Mouse (Mus musculus): ENCODE measurements around the gene 2810408A11Rik. TPM values are rescaled to one million over a fixed set of nuclear protein-coding genes. Genes with fewer than 3 reads are reported as not detected.
"Not testable (repeated sequence)": the region's sequence is repeated elsewhere in the genome, so short reads cannot be mapped to it uniquely, and the experiment has no call there.

Gene 2810408A11Rik
- total RNA-seq, 2 experiments from 2014 or later = 2.4 to 3.4 TPM

GRCm38 (mm10) chr11:69864138-69864860 lies 36.5 kb downstream of the 2810408A11Rik start:
- ATAC-seq (replicated peaks; ENCODE audit: low FRiP score, low TSS enrichment, poor library complexity, severe bottlenecking) = 0 out of 2 replicates have a peak, but pooled peaks have one; percentile 41

- not testable (repeated sequence) for ATAC-seq (replicated peaks; ENCODE audit: low FRiP score, low TSS enrichment, poor library complexity, severe bottlenecking)
These were observed 37.1 kb downstream of the 2810408A11Rik start for GRCm38 (mm10) chr11:69863729-69864128.

DNA sequence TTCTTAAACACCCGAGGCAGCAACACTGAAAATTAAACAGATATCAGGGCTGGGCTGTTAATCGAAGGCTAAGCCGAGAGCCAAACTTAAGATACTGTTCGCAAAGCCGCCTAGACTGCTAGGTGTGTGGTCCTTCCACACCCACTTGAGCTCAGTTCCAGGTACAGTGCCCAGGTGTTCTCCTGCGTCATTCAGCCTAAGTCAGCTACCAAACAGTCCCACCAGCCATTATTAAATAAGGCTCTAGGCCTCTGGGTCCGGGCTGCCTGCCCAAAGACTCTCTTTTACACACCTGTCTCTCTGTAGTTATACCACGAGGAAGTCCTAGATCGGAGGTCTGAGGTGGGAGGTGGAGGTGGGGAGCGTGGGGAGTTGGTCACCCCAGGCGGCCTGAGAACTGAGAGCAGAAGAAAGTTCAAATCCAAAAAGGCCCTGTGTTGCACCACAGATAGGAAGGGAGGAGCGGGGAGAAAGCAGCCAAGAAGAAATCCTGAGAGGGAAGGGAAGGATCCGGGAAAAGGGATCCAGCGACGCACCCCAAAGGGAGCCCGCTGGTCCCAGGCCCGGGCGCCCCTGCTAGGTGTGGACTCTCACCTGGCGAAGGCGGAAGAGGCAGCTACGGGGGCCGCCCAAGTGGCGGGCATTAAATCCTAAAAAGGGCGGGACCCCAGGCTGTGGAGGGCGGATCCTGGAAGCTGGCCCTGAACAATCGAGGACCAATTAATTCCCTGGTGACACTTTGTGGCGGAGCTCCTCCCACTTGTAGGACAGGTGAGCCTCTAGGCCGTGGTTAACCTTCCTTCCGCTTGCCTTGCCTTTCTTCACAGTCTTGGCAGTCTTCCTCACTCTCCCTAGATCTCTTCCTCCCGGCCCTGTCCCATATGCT lies 42.4 kb downstream of the 2810408A11Rik start, which contains the start of gene Tnk1:
TSS of gene Tnk1 (minus strand) at position 618 of the 886 bp plus-strand sequence.
- ATAC-seq (replicated peaks; ENCODE audit: low FRiP score, low TSS enrichment, poor library complexity, severe bottlenecking) = no peak

- ATAC-seq (replicated peaks; ENCODE audit: low FRiP score, low TSS enrichment, poor library complexity, severe bottlenecking) = 0 out of 2 replicates have a peak, but pooled peaks have one; percentile 21
These were observed 45.4 kb downstream of the 2810408A11Rik start for GRCm38 (mm10) chr11:69855347-69855746.

DNA sequence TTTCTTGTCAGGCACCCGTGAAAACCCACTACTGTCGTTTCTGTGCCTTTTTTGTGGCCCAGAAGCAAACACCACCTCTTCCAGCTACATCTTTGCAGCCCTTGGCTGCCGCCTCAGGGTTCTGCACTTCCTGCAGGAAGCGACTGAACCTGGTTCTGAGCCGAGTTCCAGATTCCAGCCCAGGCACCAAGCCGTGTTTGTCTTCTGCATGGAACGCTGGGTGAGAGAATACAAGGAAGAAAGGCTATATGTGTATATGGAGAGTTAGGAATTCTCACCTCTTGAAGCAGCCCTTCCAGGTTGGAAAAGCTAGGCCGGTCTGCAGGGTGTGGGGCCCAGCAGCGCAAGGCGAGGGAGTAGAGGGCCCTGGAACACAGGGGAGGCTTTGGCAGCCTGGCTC lies 46.1 kb downstream of the 2810408A11Rik start:
- ATAC-seq (replicated peaks; ENCODE audit: low FRiP score, low TSS enrichment, poor library complexity, severe bottlenecking) = no peak

GRCm38 (mm10) chr11:69853994-69854393 lies 46.8 kb downstream of the 2810408A11Rik start:
- ATAC-seq (replicated peaks; ENCODE audit: low FRiP score, low TSS enrichment, poor library complexity, severe bottlenecking) = peak; percentile 87

GRCm38 (mm10) chr11:69850754-69851153 lies 50.0 kb downstream of the 2810408A11Rik start:
- no peak for ATAC-seq (replicated peaks; ENCODE audit: low FRiP score, low TSS enrichment, poor library complexity, severe bottlenecking)

- ATAC-seq (replicated peaks; ENCODE audit: low FRiP score, low TSS enrichment, poor library complexity, severe bottlenecking) = no peak
These were observed 50.9 kb downstream of the 2810408A11Rik start for GRCm38 (mm10) chr11:69849884-69850283.

GRCm38 (mm10) chr11:69849128-69849527 lies 51.7 kb downstream of the 2810408A11Rik start:
- no peak for ATAC-seq (replicated peaks; ENCODE audit: low FRiP score, low TSS enrichment, poor library complexity, severe bottlenecking)

DNA sequence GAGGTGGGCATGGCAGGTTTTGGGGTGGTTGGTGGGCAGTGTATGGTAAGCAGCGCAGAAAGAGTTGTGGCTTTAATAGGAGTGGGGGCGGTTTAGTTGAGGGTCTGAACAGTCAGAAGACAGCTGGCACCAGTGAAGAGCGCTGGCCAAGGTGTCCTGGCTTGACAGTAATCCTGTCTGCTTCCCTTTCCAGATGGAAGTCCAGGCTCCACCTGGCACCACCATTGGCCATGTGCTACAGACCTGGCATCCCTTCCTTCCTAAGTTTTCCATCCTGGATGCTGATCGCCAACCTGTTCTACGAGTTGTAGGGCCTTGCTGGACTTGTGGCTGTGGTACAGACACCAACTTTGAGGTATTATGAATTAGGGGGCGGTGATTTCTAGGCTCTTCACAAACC lies 52.8 kb downstream of the 2810408A11Rik start:
- ATAC-seq (replicated peaks; ENCODE audit: low FRiP score, low TSS enrichment, poor library complexity, severe bottlenecking) = no peak

Other genes starting within 250 kb of the 2810408A11Rik start
Only the 30 nearest of the 40 such genes appear.
- gene Polr2a, start 142.3 kb downstream of the 2810408A11Rik start, total RNA-seq (2014; fragmentation: Nextera tagmentation) = 106 TPM in 2 replicates
- gene Polr2a, start 142.3 kb downstream of the 2810408A11Rik start, total RNA-seq (2017) = 11.9 and 26.6 TPM in 2 replicates
- gene Slc35g3, start 139.0 kb downstream of the 2810408A11Rik start, total RNA-seq (2014; fragmentation: Nextera tagmentation) = not detected in 2 replicates
- gene Slc35g3, start 139.0 kb downstream of the 2810408A11Rik start, total RNA-seq (2017) = not detected in 2 replicates
- 2.8 and 4.0 TPM in 2 replicates for gene Zbtb4, start 135.1 kb downstream of the 2810408A11Rik start, total RNA-seq (2014; fragmentation: Nextera tagmentation)
- gene Zbtb4, start 135.1 kb downstream of the 2810408A11Rik start, total RNA-seq (2017) = 1.1 and 2.1 TPM in 2 replicates
- 2.3 TPM in 1 of 2 replicates, not detected in the other for gene Chrnb1, start 105.0 kb downstream of the 2810408A11Rik start, total RNA-seq (2014; fragmentation: Nextera tagmentation)
- gene Chrnb1, start 105.0 kb downstream of the 2810408A11Rik start, total RNA-seq (2017) = 0.28 and 1.9 TPM in 2 replicates
- 0.57 and 0.63 TPM in 2 replicates for gene Fgf11, start 99.1 kb downstream of the 2810408A11Rik start, total RNA-seq (2014; fragmentation: Nextera tagmentation)
- gene Fgf11, start 99.1 kb downstream of the 2810408A11Rik start, total RNA-seq (2017) = 2.3 TPM in 1 of 2 replicates, not detected in the other
- gene Tmem102, start 95.4 kb downstream of the 2810408A11Rik start, total RNA-seq (2014; fragmentation: Nextera tagmentation) = not detected in 2 replicates
- gene Tmem102, start 95.4 kb downstream of the 2810408A11Rik start, total RNA-seq (2017) = not detected in 2 replicates
- gene Gm39566, start 85.7 kb downstream of the 2810408A11Rik start, total RNA-seq (2014; fragmentation: Nextera tagmentation) = not detected in 2 replicates
- gene Gm39566, start 85.7 kb downstream of the 2810408A11Rik start, total RNA-seq (2017) = not detected in 2 replicates
- gene Spem2, start 82.5 kb downstream of the 2810408A11Rik start, total RNA-seq (2014; fragmentation: Nextera tagmentation) = not detected in 2 replicates
- gene Spem2, start 82.5 kb downstream of the 2810408A11Rik start, total RNA-seq (2017) = not detected in 2 replicates
- not detected in 2 replicates for gene Spem1, start 78.8 kb downstream of the 2810408A11Rik start, total RNA-seq (2014; fragmentation: Nextera tagmentation)
- gene Spem1, start 78.8 kb downstream of the 2810408A11Rik start, total RNA-seq (2017) = not detected in 2 replicates
- gene Nlgn2, start 63.2 kb downstream of the 2810408A11Rik start, total RNA-seq (2014; fragmentation: Nextera tagmentation) = 7.9 and 8.3 TPM in 2 replicates
- 2.9 and 3.8 TPM in 2 replicates for gene Nlgn2, start 63.2 kb downstream of the 2810408A11Rik start, total RNA-seq (2017)
- 166 and 210 TPM in 2 replicates for gene Tmem256, start 62.5 kb downstream of the 2810408A11Rik start, total RNA-seq (2014; fragmentation: Nextera tagmentation)
- gene Tmem256, start 62.5 kb downstream of the 2810408A11Rik start, total RNA-seq (2017) = 64.8 and 66.7 TPM in 2 replicates
- gene Plscr3, start 54.6 kb downstream of the 2810408A11Rik start, total RNA-seq (2014; fragmentation: Nextera tagmentation) = 54.7 and 61.3 TPM in 2 replicates
- gene Plscr3, start 54.6 kb downstream of the 2810408A11Rik start, total RNA-seq (2017) = 14.5 and 14.8 TPM in 2 replicates
- 0.48 TPM in 1 of 2 replicates, not detected in the other for gene Tnk1, start 42.3 kb downstream of the 2810408A11Rik start, total RNA-seq (2014; fragmentation: Nextera tagmentation)
- gene Tnk1, start 42.3 kb downstream of the 2810408A11Rik start, total RNA-seq (2017) = 0.34 TPM in 1 of 2 replicates, not detected in the other
- not detected in 2 replicates for gene Tmem95, start 23.0 kb downstream of the 2810408A11Rik start, total RNA-seq (2014; fragmentation: Nextera tagmentation)
- gene Tmem95, start 23.0 kb downstream of the 2810408A11Rik start, total RNA-seq (2017) = not detected in 2 replicates
- gene Kctd11, start 19.6 kb downstream of the 2810408A11Rik start, total RNA-seq (2014; fragmentation: Nextera tagmentation) = 0.54 and 0.79 TPM in 2 replicates
- gene Kctd11, start 19.6 kb downstream of the 2810408A11Rik start, total RNA-seq (2017) = 1.3 TPM in 1 of 2 replicates, not detected in the other
- 52.7 and 59.4 TPM in 2 replicates for gene Acap1, start 5.4 kb downstream of the 2810408A11Rik start, total RNA-seq (2014; fragmentation: Nextera tagmentation)
- 40.3 and 55.2 TPM in 2 replicates for gene Acap1, start 5.4 kb downstream of the 2810408A11Rik start, total RNA-seq (2017)
- 31.7 and 51.2 TPM in 2 replicates for gene Neurl4, start 85 bp upstream of the 2810408A11Rik start, total RNA-seq (2014; fragmentation: Nextera tagmentation)
- 27.9 and 64.3 TPM in 2 replicates for gene Neurl4, start 85 bp upstream of the 2810408A11Rik start, total RNA-seq (2017)
- gene Gps2, start 12.9 kb upstream of the 2810408A11Rik start, total RNA-seq (2014; fragmentation: Nextera tagmentation) = 155 and 190 TPM in 2 replicates
- 53.7 and 106 TPM in 2 replicates for gene Gps2, start 12.9 kb upstream of the 2810408A11Rik start, total RNA-seq (2017)
- 1,285 and 1,514 TPM in 2 replicates for gene Eif5a, start 21.0 kb upstream of the 2810408A11Rik start, total RNA-seq (2014; fragmentation: Nextera tagmentation)
- 1,032 and 1,474 TPM in 2 replicates for gene Eif5a, start 21.0 kb upstream of the 2810408A11Rik start, total RNA-seq (2017)
- 2.2 TPM in 1 of 2 replicates, not detected in the other for gene Ybx2, start 34.8 kb upstream of the 2810408A11Rik start, total RNA-seq (2014; fragmentation: Nextera tagmentation)
- not detected in 2 replicates for gene Ybx2, start 34.8 kb upstream of the 2810408A11Rik start, total RNA-seq (2017)
- 0.15 and 5.2 TPM in 2 replicates for gene Slc2a4, start 47.2 kb upstream of the 2810408A11Rik start, total RNA-seq (2014; fragmentation: Nextera tagmentation)
- 0.19 and 0.88 TPM in 2 replicates for gene Slc2a4, start 47.2 kb upstream of the 2810408A11Rik start, total RNA-seq (2017)
- not detected in 2 replicates for gene Cldn7, start 63.8 kb upstream of the 2810408A11Rik start, total RNA-seq (2014; fragmentation: Nextera tagmentation)
- gene Cldn7, start 63.8 kb upstream of the 2810408A11Rik start, total RNA-seq (2017) = not detected in 2 replicates
- gene Ctdnep1, start 80.2 kb upstream of the 2810408A11Rik start, total RNA-seq (2014; fragmentation: Nextera tagmentation) = 181 and 216 TPM in 2 replicates
- 9.8 and 38.6 TPM in 2 replicates for gene Ctdnep1, start 80.2 kb upstream of the 2810408A11Rik start, total RNA-seq (2017)
- gene Elp5, start 81.5 kb upstream of the 2810408A11Rik start, total RNA-seq (2014; fragmentation: Nextera tagmentation) = 81.7 and 104 TPM in 2 replicates
- gene Elp5, start 81.5 kb upstream of the 2810408A11Rik start, total RNA-seq (2017) = 66.4 and 82.7 TPM in 2 replicates
- gene Gabarap, start 90.2 kb upstream of the 2810408A11Rik start, total RNA-seq (2014; fragmentation: Nextera tagmentation) = 267 and 278 TPM in 2 replicates
- 222 and 223 TPM in 2 replicates for gene Gabarap, start 90.2 kb upstream of the 2810408A11Rik start, total RNA-seq (2017)
- 49.1 and 53.9 TPM in 2 replicates for gene Phf23, start 94.8 kb upstream of the 2810408A11Rik start, total RNA-seq (2014; fragmentation: Nextera tagmentation)
- gene Phf23, start 94.8 kb upstream of the 2810408A11Rik start, total RNA-seq (2017) = 46.2 and 53.7 TPM in 2 replicates
- 20.3 and 30.0 TPM in 2 replicates for gene Dvl2, start 99.6 kb upstream of the 2810408A11Rik start, total RNA-seq (2014; fragmentation: Nextera tagmentation)
- gene Dvl2, start 99.6 kb upstream of the 2810408A11Rik start, total RNA-seq (2017) = 15.8 and 20.8 TPM in 2 replicates
- gene Acadvl, start 114.4 kb upstream of the 2810408A11Rik start, total RNA-seq (2014; fragmentation: Nextera tagmentation) = 50.8 and 85.0 TPM in 2 replicates
- gene Acadvl, start 114.4 kb upstream of the 2810408A11Rik start, total RNA-seq (2017) = 58.1 and 70.7 TPM in 2 replicates
- gene Dlg4, start 116.0 kb upstream of the 2810408A11Rik start, total RNA-seq (2014; fragmentation: Nextera tagmentation) = 2.1 and 3.0 TPM in 2 replicates
- gene Dlg4, start 116.0 kb upstream of the 2810408A11Rik start, total RNA-seq (2017) = 0.23 and 0.76 TPM in 2 replicates
- gene Asgr1, start 153.1 kb upstream of the 2810408A11Rik start, total RNA-seq (2014; fragmentation: Nextera tagmentation) = not detected in 2 replicates
- gene Asgr1, start 153.1 kb upstream of the 2810408A11Rik start, total RNA-seq (2017) = not detected in 2 replicates

All from megakaryocyte-erythroid progenitor cell, adult 5-6 weeks (primary cell).